Mouse (Mus musculus) liver (tissue): ENCODE measurements around the gene Gm10840.
"Not testable (repeated sequence)": the region's sequence is repeated elsewhere in the genome, so short reads cannot be mapped to it uniquely, and the experiment has no call there.

ENCODE experiments used
- DNase-seq: peaks from one replicate; pipeline ENCODE4 v3.0.0-alpha.2; 2020; ENCODE audit warnings: mixed read lengths

Gene Gm10840

GRCm38 (mm10) chr11:106198277-106198676 lies 37.6 kb downstream of the Gm10840 start:
- DNase-seq, result peak; percentile 27

DNA sequence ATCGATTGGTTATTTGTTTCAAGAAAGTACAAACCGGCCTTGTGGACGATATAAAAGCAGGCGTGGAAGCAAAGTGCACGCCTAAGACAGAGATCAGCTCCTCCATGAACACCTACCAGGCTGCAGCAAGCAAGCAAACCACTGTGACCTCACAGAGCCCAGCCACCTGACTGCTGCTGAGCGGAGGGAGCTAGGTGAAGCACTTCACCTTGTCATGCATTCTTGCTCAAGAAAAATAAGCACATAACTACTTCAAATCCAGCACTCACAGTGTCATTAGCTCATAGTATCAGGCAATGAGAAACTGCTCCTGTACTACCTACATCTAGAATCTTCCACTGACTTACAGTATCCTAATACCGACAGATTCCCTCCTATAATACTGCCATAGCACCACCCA lies 39.3 kb downstream of the Gm10840 start:
- DNase-seq, result not testable (repeated sequence)

DNA sequence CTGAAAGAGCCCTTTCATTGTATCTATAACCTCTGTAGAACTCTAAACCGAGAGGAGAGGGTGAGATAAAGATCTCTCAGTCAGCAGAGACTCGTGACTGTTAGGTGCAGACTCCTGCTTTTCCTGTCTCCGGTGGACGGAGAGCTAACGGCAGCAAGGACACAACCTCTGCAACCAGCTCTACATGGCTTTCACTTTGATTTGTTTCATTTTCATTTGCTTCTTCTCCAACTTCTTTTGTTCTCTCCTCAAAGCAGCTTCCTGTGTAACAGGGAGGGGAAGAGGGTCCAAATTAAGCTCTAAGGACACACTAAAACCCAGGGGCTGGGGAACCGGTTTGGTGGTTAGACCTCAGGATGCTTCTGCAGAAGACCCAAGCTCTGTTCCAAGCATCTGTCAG lies 40.1 kb downstream of the Gm10840 start:
- DNase-seq, result no peak

DNA sequence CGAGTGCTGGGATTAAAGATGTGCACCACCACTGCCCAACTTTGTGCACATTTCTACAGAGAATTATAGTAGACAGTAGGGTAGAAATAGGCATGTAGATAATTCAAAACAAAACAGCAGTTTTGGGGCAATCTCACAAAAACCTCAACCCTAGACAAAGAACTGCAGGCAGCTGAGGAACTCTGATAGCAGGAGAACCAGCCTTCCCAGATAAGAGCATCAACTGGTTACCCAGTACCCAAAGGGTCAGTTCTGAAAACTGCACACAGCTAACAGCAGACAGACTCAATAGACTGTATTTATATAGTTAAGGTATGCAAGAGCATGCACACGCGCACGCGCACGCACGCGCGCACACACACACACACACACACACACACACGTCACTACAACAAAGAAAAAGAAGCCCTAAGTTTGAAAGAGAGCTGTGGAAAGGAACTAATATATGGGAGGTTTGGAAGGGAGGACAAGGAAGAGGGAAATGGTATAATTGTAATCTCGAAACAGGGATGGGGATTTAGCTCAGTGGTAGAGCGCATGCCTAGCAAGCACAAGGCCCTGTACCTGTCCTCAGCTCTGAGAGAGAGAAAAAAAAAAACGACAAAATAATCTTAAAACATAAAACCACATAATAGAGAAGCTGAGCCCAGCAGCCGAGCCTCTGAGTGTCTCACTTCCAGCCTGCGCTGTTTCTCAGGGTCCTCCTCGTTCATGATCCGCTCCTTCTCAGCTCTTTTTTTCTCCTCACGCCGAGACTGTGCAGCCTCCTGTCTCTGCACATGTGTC lies 40.9 kb downstream of the Gm10840 start:
- DNase-seq, result no peak

DNA sequence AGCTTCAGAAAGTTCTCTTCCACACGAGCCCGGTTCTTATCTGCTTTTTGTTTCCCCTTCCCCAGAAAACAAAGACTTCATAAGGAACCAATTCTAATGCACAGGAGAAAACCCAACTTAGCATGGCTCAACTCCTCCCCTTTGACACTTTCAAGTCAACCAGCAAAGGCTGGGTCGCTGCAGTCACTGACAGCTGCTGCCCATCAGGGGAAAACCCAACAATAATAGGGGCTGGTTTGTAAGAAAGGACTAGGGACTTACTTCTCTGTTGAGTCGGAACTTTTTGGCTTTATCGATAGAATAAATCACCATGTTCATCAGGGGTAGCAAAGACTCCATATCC lies 41.4 kb downstream of the Gm10840 start, which contains the start of gene Strada:
Gene Strada, minus strand, starts transcription at position 46 of the 343 bp plus-strand sequence.
- DNase-seq, result no peak
